Mouse (Mus musculus) cortical plate, adult 2 months (tissue): ENCODE measurements at regions not wholly inside any gene's neighbourhood (a gene's known extent, or its start where the extent isn't known, plus 50 kb on each side); places are given as distances from the start of the nearest gene placed in this dataset.

Source experiments
- CTCF ChIP-seq: fragments of 200-500 bp; IDR thresholded peaks from 2 replicates; pipeline ENCODE4 v1.5.1; 2011; ENCODE audit warnings: mild to moderate bottlenecking, control low read depth, low read length; ENCODE audit not compliant: insufficient read depth; ENCODE audit errors: extremely low read depth
- POLR2A ChIP-seq: fragments of 200-500 bp; IDR thresholded peaks from 2 replicates; pipeline ENCODE4 v1.6.1; 2011; ENCODE audit warnings: mild to moderate bottlenecking, low read length, control low read depth; ENCODE audit not compliant: insufficient read depth; ENCODE audit errors: extremely low read depth

DNA sequence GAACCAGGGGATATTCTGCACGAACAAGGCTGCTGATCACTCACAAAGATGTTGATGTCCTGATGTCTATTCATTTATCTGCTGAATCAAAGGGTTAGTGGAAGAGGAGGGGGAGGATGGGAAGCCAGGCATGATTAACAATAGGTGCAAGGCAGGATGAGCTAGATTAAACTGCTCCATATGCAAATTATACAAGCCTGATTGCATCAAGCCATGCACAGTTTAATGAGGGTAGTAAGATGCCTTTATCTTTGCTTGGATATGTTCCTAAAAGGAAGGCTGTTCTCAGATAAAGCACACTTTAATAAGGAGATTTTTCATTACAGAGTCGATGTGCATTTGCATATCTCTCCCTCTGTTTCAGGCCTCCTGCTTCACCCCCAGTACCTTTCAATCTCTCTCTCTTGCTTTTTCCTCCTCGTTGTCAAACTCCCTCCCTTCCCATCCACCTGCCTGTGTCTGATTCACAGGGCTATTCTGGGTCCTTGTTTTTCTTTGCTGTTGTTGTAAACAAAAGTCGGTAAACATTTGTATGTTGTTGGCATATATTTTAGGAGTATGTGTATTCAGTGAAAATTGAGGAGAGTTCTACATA is 615.8 kb upstream of the Nox3 start:
- TF ChIP-seq POLR2A (no peak), CTCF (no peak)
